Mouse (Mus musculus) heart, postnatal 0 days (tissue): Measurements from ENCODE around the gene Acot11.
"Not testable (repeated sequence)": the region's sequence is repeated elsewhere in the genome, so short reads cannot be mapped to it uniquely, and the experiment has no call there.

Experiments used
- CTCF ChIP-seq: IDR thresholded peaks from 2 replicates; pipeline ENCODE4 v1.5.1; 2016; ENCODE audit warnings: antibody characterized with exemption, control low read depth, low read depth
- EP300 ChIP-seq: IDR thresholded peaks from 2 replicates; pipeline ENCODE4 v1.6.1; 2016; ENCODE audit warnings: antibody characterized with exemption, low read depth

GRCm38 (mm10) chr4:106736884-106737283, 67.9 kb downstream of the Acot11 start:
- TF ChIP-seq EP300, CTCF: not testable (repeated sequence)
